Mouse (Mus musculus) right cerebral cortex, postnatal 36 days (tissue): Measurements from ENCODE around the gene Vmn1r151.
"Not testable (repeated sequence)": the region's sequence is repeated elsewhere in the genome, so short reads cannot be mapped to it uniquely, and the experiment has no call there.

ENCODE experiments used
- DNase-seq, 2 experiments: peaks; one replicate each; pipeline ENCODE4 v3.0.0; 2022; ENCODE audit warnings: low spot score in 2 of 2, mixed read lengths in 1 of 2

The Vmn1r151 gene

GRCm38 (mm10) chr7:22499578-22499977, at the start of gene Vmn1r151:
Gene Vmn1r151 (minus strand): TSS chr7:22499678.
- not testable (repeated sequence) for DNase-seq

GRCm38 (mm10) chr7:22534787-22535186, 35.3 kb upstream of the Vmn1r151 start, which contains the start of gene Gm8677:
Gene Gm8677 (minus strand): TSS chr7:22534887.
- DNase-seq = not testable (repeated sequence)

DNA sequence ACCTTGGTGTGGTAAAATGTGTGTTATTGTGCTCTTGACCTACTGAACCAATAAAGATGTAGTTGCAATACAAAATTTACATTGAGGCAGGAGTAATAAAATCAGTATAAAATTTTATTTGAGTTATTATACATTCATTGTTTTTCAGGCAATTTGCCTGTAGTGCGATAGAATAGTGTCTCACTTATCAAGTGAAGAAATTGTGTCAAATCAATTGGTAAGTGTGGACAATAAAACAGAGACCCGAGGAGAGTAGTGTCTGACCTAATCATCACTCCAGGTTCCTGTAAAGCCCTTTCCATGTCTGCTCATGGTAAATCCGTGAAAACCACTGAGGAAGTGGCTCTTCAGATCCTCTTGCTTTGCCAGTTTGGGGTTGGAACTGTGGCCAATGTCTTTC, 23.2 kb upstream of the Vmn1r151 start, which contains the start of gene Vmn1r152:
Vmn1r152 (plus strand) TSS at position 301 of the 400 bp plus-strand sequence.
- DNase-seq = not testable (repeated sequence)

DNA sequence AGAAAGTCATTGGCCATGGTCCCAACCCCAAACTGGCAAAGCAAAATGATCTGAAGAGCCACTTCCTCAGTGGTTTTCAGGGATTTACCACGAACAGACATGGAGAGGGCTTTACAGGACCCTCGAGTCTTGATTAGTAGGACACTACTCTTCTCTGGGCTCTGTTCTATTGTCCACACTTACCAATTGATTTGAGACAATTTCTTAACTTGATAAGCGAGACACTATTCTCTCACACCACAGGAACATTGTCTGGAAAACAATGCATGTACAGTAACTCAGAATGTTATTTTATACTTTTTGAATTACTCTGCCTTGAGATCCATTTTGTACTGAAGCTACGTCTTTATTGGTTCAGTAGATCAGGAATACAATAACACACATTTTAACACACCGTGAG, 35.5 kb downstream of the Vmn1r151 start, which contains the start of gene Gm10665:
Gm10665 (minus strand) TSS at position 101 of the 400 bp plus-strand sequence.
- not testable (repeated sequence) for DNase-seq
